ENCODE assay signal across 7 mouse cellular contexts in the genomic region with DNA sequence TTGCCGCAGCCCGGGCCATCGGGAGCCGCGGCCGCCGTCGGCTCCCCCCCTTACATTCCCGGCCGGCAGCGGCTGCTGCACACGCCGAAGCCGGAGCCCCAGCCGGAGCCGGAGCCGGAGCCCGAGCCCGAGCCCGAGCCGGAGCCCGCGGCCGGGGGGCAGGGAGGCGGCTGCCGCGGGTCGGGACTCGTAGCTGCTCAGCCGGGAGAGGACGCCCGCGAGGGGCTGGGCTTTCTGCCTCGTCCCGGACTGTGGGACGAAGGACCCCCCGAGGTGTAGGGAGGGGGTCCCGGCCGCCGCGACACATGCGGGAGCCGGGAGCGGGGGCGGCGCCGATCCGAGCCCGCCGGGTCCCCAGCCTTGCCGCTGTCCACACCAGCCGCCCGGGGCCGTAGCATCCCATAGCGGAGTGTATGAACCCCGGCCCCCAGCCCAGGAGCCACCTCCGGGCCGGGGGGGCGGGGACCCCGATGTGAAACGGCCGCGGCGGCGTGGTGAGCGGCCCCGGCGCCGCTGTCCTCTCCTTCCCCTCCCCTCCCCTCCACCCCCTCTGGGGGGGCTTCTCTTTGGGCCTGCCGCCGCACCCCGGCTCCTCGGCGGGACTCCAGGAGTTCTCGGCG. TPM values are rescaled to one million over a fixed set of nuclear protein-coding genes. Genes with fewer than 3 reads are reported as not detected.
DNase-seq lines count a peak whose midpoint lies in the region; ATAC-seq and TF ChIP-seq lines count a peak whose summit lies in the region.

A gene (plus strand): TSS at position 507 of the 620 bp plus-strand sequence.

- no peaks in the 10 kb centered on the region for H3K27me3 ChIP-seq in limb, embryonic 13.5 days
- no peaks in the 10 kb centered on the region for H3K27me3 ChIP-seq in neural tube, embryonic 13.5 days

- TF ChIP-seq POLR2A in brain, embryonic 14.5 days (IDR thresholded peaks at IDR 0.05; ENCODE audit: borderline replicate concordance, extremely low read depth, insufficient read depth, insufficient read length, poor library complexity, severe bottlenecking), result no peak

- H3K9me3 ChIP-seq in limb, embryonic 13.5 days, result no peaks in the 10 kb centered on the region
- no peaks in the 10 kb centered on the region for H3K9me3 ChIP-seq in neural tube, embryonic 13.5 days

- H3K36me3 ChIP-seq in limb, embryonic 13.5 days, result peaks cover 5% of the 10 kb centered on the region; the same call in 1 of the 2 replicates
- H3K36me3 ChIP-seq in neural tube, embryonic 13.5 days, result no peaks in the 10 kb centered on the region

- peak; percentile 49 to 50 for DNase-seq in thymus, adult 18-20 months
- no peak for DNase-seq in thymus, postnatal 25 days
- DNase-seq in brain, embryonic 14.5 days (ENCODE audit: low read depth), result no peak
- peak; percentile 24 for DNase-seq in gastrocnemius, postnatal 25 days
- peak; percentile 56 for DNase-seq in induced T-regulatory cell, adult 2 months (ENCODE audit: low read depth)

- ATAC-seq in limb, embryonic 13.5 days (ENCODE audit: low FRiP score, low read depth), result peak; percentile 67
- peak; percentile 64 for ATAC-seq in neural tube, embryonic 13.5 days (ENCODE audit: low read depth)

- H3K9ac ChIP-seq in limb, embryonic 13.5 days, result peak within 1 kb of the TSS; percentile 91
- H3K9ac ChIP-seq in neural tube, embryonic 13.5 days, result peak within 1 kb of the TSS; percentile 93

- H3K27ac ChIP-seq in limb, embryonic 13.5 days, result peak within 1 kb of the TSS; percentile 94
- H3K27ac ChIP-seq in neural tube, embryonic 13.5 days (replicated peaks), result peak within 1 kb of the TSS; percentile 95

- H3K4me1 ChIP-seq in limb, embryonic 13.5 days, result peaks cover 25% of the 10 kb centered on the region
- peaks cover 36% of the 10 kb centered on the region for H3K4me1 ChIP-seq in neural tube, embryonic 13.5 days (replicated peaks)

- TF ChIP-seq CTCF in brain, embryonic 14.5 days (IDR thresholded peaks at IDR 0.05; ENCODE audit: borderline replicate concordance, extremely low read depth, insufficient read depth, insufficient read length), result no peak

- H3K4me3 ChIP-seq in limb, embryonic 13.5 days, result peak within 1 kb of the TSS; percentile 97
- H3K4me3 ChIP-seq in neural tube, embryonic 13.5 days, result peak within 1 kb of the TSS; percentile 78

- WGBS in limb, embryonic 13.5 days, result 0% methylated on average over 43 of the region's 76 CpGs
- WGBS in neural tube, embryonic 13.5 days, result under 1% methylated on average over 37 of the region's 76 CpGs

- H3K4me2 ChIP-seq in limb, embryonic 13.5 days (replicated peaks), result peak within 1 kb of the TSS; percentile 98
- H3K4me2 ChIP-seq in neural tube, embryonic 13.5 days, result peak within 1 kb of the TSS; percentile 99

RNA-seq across cellular contexts. Expression of the gene that starts here (rescaled TPM):
- polyA plus RNA-seq in brain, embryonic 14.5 days (2012; rRNA removed), result 20.1 and 25.0 TPM in 2 replicates
- total RNA-seq in gastrocnemius, postnatal 25 days (2021), result 10 to 100 TPM; 15.1 to 20.5 TPM
- 13.0 and 13.3 TPM in 2 replicates for polyA plus RNA-seq in limb, embryonic 13.5 days (2015; fragmentation: Nextera tagmentation; extraction: Ambion mirVana)
- polyA plus RNA-seq in neural tube, embryonic 13.5 days (2015; fragmentation: Nextera tagmentation; extraction: Ambion mirVana), result 27.2 and 31.9 TPM in 2 replicates

Comparison
In these comparisons a context has a peak if more than half of its experiments do, and no peak if none do; other contexts are left out.
1. DNase-seq: peak in thymus, adult 18-20 months (2 of 2), gastrocnemius, postnatal 25 days (single experiment) and induced T-regulatory cell, adult 2 months (single experiment); none in thymus, postnatal 25 days (single experiment) and brain, embryonic 14.5 days (single experiment).